Mouse (Mus musculus) erythroblast, embryonic 14.5 days (primary cell): Measurements from ENCODE around the gene Smim13.

Experiments
- GATA1 ChIP-seq: IDR thresholded peaks from 2 replicates; pipeline ENCODE4 v1.6.1; 2012; ENCODE audit warnings: low read length, inconsistent platforms, mixed read lengths
- TAL1 ChIP-seq: IDR thresholded peaks from 3 replicates; pipeline ENCODE4 v1.6.1; 2012; ENCODE audit warnings: low read length, inconsistent platforms, mixed read lengths

- TF ChIP-seq GATA1 (no peak), TAL1 (no peak)
These were observed 50.4 kb downstream of the Smim13 start for GRCm38 (mm10) chr13:41300037-41300436.
